Mouse (Mus musculus) kidney, postnatal 0 days (tissue): Measurements from ENCODE around the gene Slc44a4. TPM values are rescaled to one million over a fixed set of nuclear protein-coding genes. Genes with fewer than 3 reads are reported as not detected.

Experiments used
- ATAC-seq: fragments of 200-750 bp; cut with Nextera tagmentation; replicated peaks from 2 replicates; pipeline ENCODE4 v1.8.0; 2017; ENCODE audit warnings: low read depth, moderate number of reproducible peaks, moderate TSS enrichment, moderate library complexity; ENCODE audit not compliant: low FRiP score
- DNase-seq: peaks from one replicate; pipeline ENCODE4 v3.0.0-alpha.2; 2016; ENCODE audit warnings: low spot score
- H3K27ac ChIP-seq: fragments of 300-500 bp; sonication (generic); 2 replicates; pipeline ENCODE4 v1.5.1; 2014; ENCODE audit warnings: mild to moderate bottlenecking
- H3K27me3 ChIP-seq: fragments of 300-500 bp; sonication (generic); 2 replicates; pipeline ENCODE4 v1.6.1; 2014; ENCODE audit warnings: low read length, mixed read lengths; ENCODE audit not compliant: insufficient read depth
- H3K36me3 ChIP-seq: fragments of 300-500 bp; sonication (generic); 2 replicates; pipeline ENCODE4 v1.6.1; 2014; ENCODE audit warnings: low read length, mixed read lengths; ENCODE audit not compliant: insufficient read depth
- H3K4me1 ChIP-seq: fragments of 300-500 bp; sonication (generic); replicated peaks from 2 replicates; pipeline ENCODE4 v1.6.1; 2014; ENCODE audit warnings: antibody characterized with exemption, low read length, mixed read lengths; ENCODE audit not compliant: insufficient read depth
- H3K4me2 ChIP-seq: fragments of 300-500 bp; sonication (generic); 2 replicates; pipeline ENCODE4 v1.6.1; 2014; ENCODE audit warnings: mild to moderate bottlenecking, low read length, moderate library complexity, mixed read lengths
- H3K4me3 ChIP-seq: fragments of 300-500 bp; sonication (generic); replicated peaks from 2 replicates; pipeline ENCODE4 v1.5.1; 2014; ENCODE audit warnings: low read depth, low read length
- H3K9ac ChIP-seq: fragments of 300-500 bp; sonication (generic); 2 replicates; pipeline ENCODE4 v1.6.1; 2014; ENCODE audit warnings: low read depth, low read length
- H3K9me3 ChIP-seq: fragments of 300-500 bp; sonication (generic); replicated peaks from 2 replicates; pipeline ENCODE4 v1.6.1; 2016; ENCODE audit warnings: low read length, inconsistent platforms, mixed read lengths
- CTCF ChIP-seq: IDR thresholded peaks from 2 replicates; pipeline ENCODE4 v1.5.1; 2016; ENCODE audit warnings: antibody characterized with exemption, low read depth, mild to moderate bottlenecking, moderate library complexity
- WGBS: fragments of 180-500 bp; shearing (Covaris S2); extraction: QIAGEN DNeasy Blood & Tissue Kit; methylation state at CpG from one replicate; pipeline ENCODE4 v1.1.7; 2014; 5-methylcytosine and 5-hydroxymethylcytosine counted together
- polyA plus RNA-seq: library from polyadenylated mRNA; unstranded; fragments of >200 nt; fragmentation: Nextera tagmentation; extraction: Ambion mirVana; gene quantifications from 2 replicates; pipeline ENCODE4 v1.2.1, GENCODE M21; 2015

The Slc44a4 gene
- polyA plus RNA-seq, 1 experiment from 2014 or later = 24.2 TPM

DNA sequence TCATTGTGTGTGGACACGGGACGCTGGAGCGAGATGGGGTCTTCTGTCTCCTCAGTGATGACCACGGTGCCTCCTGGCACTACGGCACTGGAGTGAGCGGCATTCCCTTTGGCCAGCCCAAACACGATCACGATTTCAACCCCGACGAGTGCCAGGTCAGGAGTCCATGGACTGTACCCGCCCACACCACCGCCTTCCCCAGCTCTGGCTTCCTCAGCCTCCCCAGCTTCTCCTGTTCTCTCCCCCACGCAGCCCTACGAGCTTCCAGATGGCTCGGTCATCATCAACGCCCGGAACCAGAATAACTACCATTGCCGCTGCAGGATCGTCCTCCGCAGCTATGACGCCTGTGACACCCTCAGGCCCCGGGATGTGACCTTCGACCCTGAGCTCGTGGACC is 19.8 kb downstream of the Slc44a4 start:
- WGBS = 46% methylated on average over 24 of the region's 24 CpGs
- no peak for TF ChIP-seq CTCF
- Histone ChIP-seq H3K9me3 (no peaks in the 10 kb centered on the region), H3K27ac (no peak overlapping the region), H3K4me3 (0 out of 2 replicates have a peak overlapping the region, but pooled peaks have one; percentile 4), H3K4me1 (peaks cover 15% of the 10 kb centered on the region; the same call in 1 of the 2 replicates), H3K36me3 (peaks cover 4% of the 10 kb centered on the region; the same call in 1 of the 2 replicates), H3K9ac (0 out of 2 replicates have a peak overlapping the region, but pooled peaks have one; percentile 28), H3K4me2 (peak overlapping the region; percentile 36), H3K27me3 (no peaks in the 10 kb centered on the region)
- DNase-seq = peak; percentile 63
- ATAC-seq = no peak

DNA sequence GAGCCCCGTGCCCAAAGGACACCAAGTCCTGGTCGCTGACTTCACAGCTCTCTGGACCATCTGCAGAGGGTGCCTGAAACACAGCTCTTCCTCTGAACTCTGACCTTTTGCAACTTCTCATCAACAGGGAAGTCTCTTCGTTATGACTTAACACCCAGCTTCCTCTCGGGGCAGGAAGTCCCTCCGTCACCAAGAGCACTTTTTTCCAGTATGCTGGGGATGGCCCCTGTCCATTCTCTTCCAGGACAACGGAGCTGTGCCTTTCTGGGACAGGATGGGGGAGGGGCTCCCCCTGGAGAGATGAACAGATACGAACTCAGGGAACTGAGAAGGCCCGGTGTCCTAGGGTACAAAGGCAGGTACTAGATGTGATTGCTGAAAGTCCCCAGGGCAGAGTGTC is 20.6 kb downstream of the Slc44a4 start:
- H3K27ac ChIP-seq = no peak overlapping the region
- H3K4me2 ChIP-seq = peak overlapping the region; percentile 36; the same call in 1 of the 2 replicates
- DNase-seq = no peak
- H3K9ac ChIP-seq = no peak overlapping the region
- 49% methylated on average over 8 of the region's 8 CpGs for WGBS
- H3K27me3 ChIP-seq = no peaks in the 10 kb centered on the region
- H3K36me3 ChIP-seq = peaks cover 4% of the 10 kb centered on the region; the same call in 1 of the 2 replicates
- ATAC-seq = no peak
- H3K4me1 ChIP-seq = peaks cover 15% of the 10 kb centered on the region; the same call in 1 of the 2 replicates
- H3K9me3 ChIP-seq = no peaks in the 10 kb centered on the region
- no peak overlapping the region for H3K4me3 ChIP-seq
- no peak for TF ChIP-seq CTCF

- no peak for TF ChIP-seq CTCF
- H3K27ac ChIP-seq = no peak overlapping the region
- H3K4me2 ChIP-seq = no peak overlapping the region
- H3K36me3 ChIP-seq = peaks cover 4% of the 10 kb centered on the region; the same call in 1 of the 2 replicates
- WGBS = 75% methylated on average over 6 of the region's 6 CpGs
- H3K4me1 ChIP-seq = 0 out of 2 replicates have a peak, but pooled peaks cover 5% of the 10 kb centered on the region
- no peaks in the 10 kb centered on the region for H3K9me3 ChIP-seq
- H3K27me3 ChIP-seq = no peaks in the 10 kb centered on the region
- no peak overlapping the region for H3K4me3 ChIP-seq
- no peak for DNase-seq
- no peak overlapping the region for H3K9ac ChIP-seq
- ATAC-seq = peak; percentile 67
These were observed 23.8 kb downstream of the Slc44a4 start for GRCm38 (mm10) chr17:34937960-34938505.

GRCm38 (mm10) chr17:34941344-34942041 is 27.2 kb downstream of the Slc44a4 start:
- Histone ChIP-seq H3K9ac (peak overlapping the region; percentile 46), H3K4me1 (no peaks in the 10 kb centered on the region), H3K4me3 (peak overlapping the region; percentile 30), H3K4me2 (peak overlapping the region; percentile 62), H3K36me3 (no peaks in the 10 kb centered on the region), H3K27me3 (no peaks in the 10 kb centered on the region), H3K27ac (peak overlapping the region; percentile 85), H3K9me3 (no peaks in the 10 kb centered on the region)
- WGBS = 4% methylated on average over 15 of the region's 15 CpGs
- ATAC-seq (no peak; the same call in 1 of the 2 replicates), DNase-seq (peak; percentile 70)
- no peak for TF ChIP-seq CTCF

DNA sequence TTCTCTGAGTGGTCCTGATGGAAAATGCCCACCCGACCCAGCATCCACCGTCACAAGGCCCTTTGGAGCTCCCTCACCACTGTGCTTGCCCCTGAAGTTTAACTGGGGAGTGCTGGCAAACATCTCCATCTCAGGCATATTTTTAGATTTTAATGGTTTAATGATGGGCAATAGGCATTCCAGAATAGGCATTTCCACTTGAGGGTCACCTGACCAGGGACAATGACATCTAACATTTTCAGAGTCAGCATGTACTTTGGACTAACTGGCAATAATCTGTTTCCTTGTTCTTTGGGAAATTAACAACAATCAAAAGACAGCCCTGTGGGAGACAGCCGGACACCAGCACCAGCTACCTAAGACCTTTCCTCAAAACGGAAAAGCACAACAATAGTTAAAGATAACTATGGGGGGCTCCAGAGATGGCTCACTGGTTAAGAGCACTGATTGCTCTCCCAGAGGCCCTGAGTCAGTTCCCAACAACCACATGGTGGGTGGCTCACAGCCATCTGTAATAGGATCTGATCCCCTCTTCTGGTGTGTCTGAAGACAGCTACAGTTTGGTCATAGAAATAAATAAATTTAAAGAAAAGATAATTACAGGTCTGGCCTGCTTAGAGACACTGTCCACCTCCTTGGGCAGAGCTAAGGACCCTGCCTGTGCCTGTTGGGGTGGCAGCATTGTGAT is 29.0 kb downstream of the Slc44a4 start:
- H3K27ac ChIP-seq = no peak overlapping the region
- H3K36me3 ChIP-seq = no peaks in the 10 kb centered on the region
- H3K4me3 ChIP-seq = no peak overlapping the region
- no peaks in the 10 kb centered on the region for H3K4me1 ChIP-seq
- H3K4me2 ChIP-seq = no peak overlapping the region
- no peak overlapping the region for H3K9ac ChIP-seq
- WGBS = 82% methylated on average over 4 of the region's 4 CpGs
- H3K27me3 ChIP-seq = no peaks in the 10 kb centered on the region
- DNase-seq (no peak), ATAC-seq (no peak)
- TF ChIP-seq CTCF = no peak
- no peaks in the 10 kb centered on the region for H3K9me3 ChIP-seq

- ATAC-seq (no peak), DNase-seq (no peak)
- H3K27me3 ChIP-seq = no peaks in the 10 kb centered on the region
- no peak overlapping the region for H3K4me3 ChIP-seq
- no peaks in the 10 kb centered on the region for H3K36me3 ChIP-seq
- TF ChIP-seq CTCF = no peak
- no peak overlapping the region for H3K9ac ChIP-seq
- H3K4me1 ChIP-seq = no peaks in the 10 kb centered on the region
- no peak overlapping the region for H3K4me2 ChIP-seq
- H3K27ac ChIP-seq = no peak overlapping the region
- H3K9me3 ChIP-seq = no peaks in the 10 kb centered on the region
These were observed 30.1 kb downstream of the Slc44a4 start for GRCm38 (mm10) chr17:34944362-34944761.
